Mouse (Mus musculus) limb, embryonic 14.5 days (tissue): ENCODE results near the gene Stra8. TPM values are rescaled to one million over a fixed set of nuclear protein-coding genes. Genes with fewer than 3 reads are reported as not detected.

Experiments used
- ATAC-seq: fragments of 200-750 bp; cut with Nextera tagmentation; 2 replicates; pipeline ENCODE4 v1.8.0; 2017; ENCODE audit warnings: low read depth, moderate number of reproducible peaks, moderate TSS enrichment; ENCODE audit not compliant: low FRiP score
- DNase-seq: peaks from one replicate; pipeline ENCODE4 v3.0.0-alpha.2; 2015; ENCODE audit warnings: low spot score
- H3K27ac ChIP-seq: fragments of 300-500 bp; sonication (generic); replicated peaks from 2 replicates; pipeline ENCODE4 v1.5.1; 2014; ENCODE audit warnings: low read depth, mild to moderate bottlenecking, low read length, moderate library complexity, mixed read lengths
- H3K27me3 ChIP-seq: fragments of 300-500 bp; sonication (generic); 2 replicates; pipeline ENCODE4 v1.6.1; 2014; ENCODE audit warnings: low read length, mixed read lengths; ENCODE audit not compliant: control insufficient read depth, insufficient read depth
- H3K36me3 ChIP-seq: fragments of 300-500 bp; sonication (generic); 2 replicates; pipeline ENCODE4 v1.6.1; 2014; ENCODE audit warnings: mild to moderate bottlenecking, low read length, moderate library complexity, mixed read lengths; ENCODE audit not compliant: control insufficient read depth, insufficient read depth
- H3K4me1 ChIP-seq: fragments of 300-500 bp; sonication (generic); 2 replicates; pipeline ENCODE4 v1.6.1; 2014; ENCODE audit warnings: antibody characterized with exemption, low read length, mixed read lengths; ENCODE audit not compliant: control insufficient read depth, insufficient read depth
- H3K4me2 ChIP-seq: fragments of 300-500 bp; sonication (generic); replicated peaks from 2 replicates; pipeline ENCODE4 v1.6.1; 2014; ENCODE audit warnings: low read depth, mild to moderate bottlenecking, low read length, moderate library complexity; ENCODE audit not compliant: severe bottlenecking
- H3K4me3 ChIP-seq: fragments of 300-500 bp; sonication (generic); replicated peaks from 2 replicates; pipeline ENCODE4 v1.5.1; 2014; ENCODE audit warnings: low read length
- H3K9ac ChIP-seq: fragments of 300-500 bp; sonication (generic); 2 replicates; pipeline ENCODE4 v1.6.1; 2014; ENCODE audit warnings: mild to moderate bottlenecking, low read depth, low read length, moderate library complexity; ENCODE audit not compliant: severe bottlenecking
- H3K9me3 ChIP-seq: fragments of 300-500 bp; sonication (generic); 2 replicates; pipeline ENCODE4 v1.6.1; 2016; ENCODE audit warnings: low read length; ENCODE audit not compliant: control insufficient read depth
- POLR2A ChIP-seq: fragments of 200-500 bp; IDR thresholded peaks from 2 replicates; pipeline ENCODE4 v1.8.0; 2012; ENCODE audit warnings: inconsistent platforms, mild to moderate bottlenecking, moderate library complexity, borderline replicate concordance; ENCODE audit not compliant: insufficient read depth, insufficient read length; ENCODE audit errors: extremely low read depth
- WGBS: fragments of 180-500 bp; shearing (Covaris S2); extraction: QIAGEN DNeasy Blood & Tissue Kit; methylation state at CpG from one replicate; pipeline ENCODE4 v1.1.7; 2014; 5-methylcytosine and 5-hydroxymethylcytosine counted together
- polyA plus RNA-seq, 2 experiments: library from polyadenylated mRNA; depleted of rRNA in 1 of 2; stranded (reverse) in 1 of 2; unstranded in 1 of 2; fragments of >200 nt; fragmentation: Nextera tagmentation in 1 of 2; extraction: Ambion mirVana in 1 of 2; gene quantifications; 2 replicates each; pipeline versions ENCODE4 v1.2.1 to v1.2.3; 2012 to 2014

The Stra8 gene
- polyA plus RNA-seq, 2 experiments, result 0.05 TPM; not detected in 1

DNA sequence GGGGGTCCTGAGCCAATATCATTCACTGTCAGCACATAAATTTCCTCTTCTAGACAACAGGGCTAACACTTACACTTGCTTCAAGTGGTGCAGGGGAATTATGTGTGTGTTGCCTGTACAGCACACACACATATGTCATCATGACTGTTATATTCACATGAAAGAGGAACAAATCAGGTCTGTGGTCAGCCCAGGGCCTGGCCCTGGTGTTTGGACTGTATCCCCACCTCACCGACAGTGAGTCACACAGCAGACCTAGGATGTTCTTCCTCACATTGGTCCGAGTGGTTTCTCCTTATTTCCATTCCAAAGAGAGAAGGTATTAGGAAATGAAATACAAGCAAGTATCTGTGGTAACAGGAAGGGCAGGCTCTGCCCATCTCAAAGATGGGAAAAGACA, 44.6 kb downstream of the Stra8 start:
- ATAC-seq, result no peak
- no peaks in the 10 kb centered on the region for H3K4me1 ChIP-seq
- no peak overlapping the region for H3K27ac ChIP-seq
- H3K36me3 ChIP-seq, result no peaks in the 10 kb centered on the region
- DNase-seq, result no peak
- no peaks in the 10 kb centered on the region for H3K9me3 ChIP-seq
- H3K27me3 ChIP-seq, result no peaks in the 10 kb centered on the region
- H3K4me2 ChIP-seq, result no peak overlapping the region
- H3K4me3 ChIP-seq, result no peak overlapping the region
- no peak overlapping the region for H3K9ac ChIP-seq
- WGBS, result 88% methylated on average over 2 of the region's 2 CpGs
- no peak for TF ChIP-seq POLR2A

DNA sequence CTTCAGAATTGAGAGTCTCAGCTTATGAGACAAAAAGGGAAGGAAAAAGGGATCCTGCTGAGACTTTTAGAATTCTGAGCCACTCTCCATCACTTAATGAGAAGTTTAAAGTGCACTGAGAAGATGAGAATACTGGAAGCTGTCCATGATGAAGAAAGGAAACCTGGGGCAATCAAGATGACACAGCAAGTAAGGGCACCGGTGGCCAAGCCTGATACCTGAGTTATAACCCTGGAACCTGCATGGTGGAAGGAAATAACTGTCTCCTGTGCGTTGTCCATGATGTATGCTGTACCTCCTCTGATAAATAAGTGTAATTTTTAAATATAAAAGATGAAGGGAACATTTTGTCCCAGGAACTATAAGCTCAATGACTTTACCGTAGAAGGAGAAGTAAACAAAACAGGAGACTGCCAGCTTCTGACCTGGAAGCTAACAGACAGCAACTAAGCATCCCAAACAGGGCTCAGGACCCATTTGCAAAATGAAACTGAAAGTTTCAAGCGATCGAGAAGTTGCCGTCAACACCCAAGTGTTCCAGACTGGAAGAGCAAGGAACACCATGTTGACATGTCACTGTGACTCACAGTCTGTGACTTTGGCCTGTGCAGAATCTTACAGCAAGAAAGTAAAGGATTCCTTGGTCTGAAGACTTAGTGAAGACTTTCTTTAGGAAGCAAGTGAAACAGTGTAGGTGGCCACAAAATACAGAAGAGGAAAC, 46.0 kb downstream of the Stra8 start:
- H3K27ac ChIP-seq, result no peak overlapping the region
- H3K4me2 ChIP-seq, result no peak overlapping the region
- ATAC-seq (no peak), DNase-seq (no peak)
- 81% methylated on average over 6 of the region's 6 CpGs for WGBS
- no peak overlapping the region for H3K9ac ChIP-seq
- H3K4me1 ChIP-seq, result no peaks in the 10 kb centered on the region
- no peaks in the 10 kb centered on the region for H3K27me3 ChIP-seq
- H3K9me3 ChIP-seq, result no peaks in the 10 kb centered on the region
- H3K36me3 ChIP-seq, result no peaks in the 10 kb centered on the region
- no peak for TF ChIP-seq POLR2A
- H3K4me3 ChIP-seq, result no peak overlapping the region

DNA sequence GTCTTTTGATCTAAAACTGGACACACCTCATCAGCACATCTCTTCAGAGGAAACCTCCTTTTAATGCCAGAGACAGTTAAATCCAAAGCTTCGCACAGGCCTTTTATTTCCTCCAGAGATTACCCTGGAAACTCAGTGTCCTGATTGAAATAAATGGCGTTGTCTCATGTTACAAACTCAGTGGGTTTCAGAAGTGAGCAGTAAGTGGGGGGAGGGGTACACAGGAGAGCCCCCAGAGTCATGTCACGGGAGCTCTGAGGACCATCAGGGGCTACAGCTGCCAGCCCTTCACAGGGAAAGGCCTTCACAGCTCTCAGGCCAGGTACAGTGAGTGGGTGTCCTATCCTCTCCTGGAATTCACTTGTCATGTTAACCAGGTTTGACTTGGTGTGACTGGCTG, 51.2 kb downstream of the Stra8 start:
- no peaks in the 10 kb centered on the region for H3K27me3 ChIP-seq
- TF ChIP-seq POLR2A, result no peak
- H3K4me3 ChIP-seq, result no peak overlapping the region
- no peaks in the 10 kb centered on the region for H3K9me3 ChIP-seq
- H3K27ac ChIP-seq, result no peak overlapping the region
- no peaks in the 10 kb centered on the region for H3K4me1 ChIP-seq
- H3K36me3 ChIP-seq, result no peaks in the 10 kb centered on the region
- no peak for DNase-seq
- no peak for ATAC-seq
- no peak overlapping the region for H3K4me2 ChIP-seq
- no peak overlapping the region for H3K9ac ChIP-seq
- WGBS, result 13% methylated on average over 3 of the region's 3 CpGs

DNA sequence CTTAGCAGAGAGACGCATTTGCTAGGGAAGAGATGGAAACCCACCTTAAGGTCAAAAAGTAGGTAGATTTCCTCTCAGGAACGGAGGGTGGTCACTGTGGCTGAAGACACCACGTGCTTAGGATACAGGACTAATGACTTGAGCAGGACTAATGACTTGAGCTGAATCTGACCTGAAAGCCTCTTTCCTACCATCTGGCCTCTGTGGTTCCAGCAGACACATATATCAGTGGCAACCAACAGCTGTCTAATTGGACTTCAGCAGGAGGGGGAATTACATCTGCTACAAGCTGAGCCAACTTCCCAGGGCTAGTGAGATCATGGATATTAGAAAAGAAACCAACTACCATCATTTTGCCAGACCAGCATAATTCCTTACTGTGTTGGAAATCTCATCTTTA, 59.3 kb downstream of the Stra8 start:
- no peak for TF ChIP-seq POLR2A
- 0 out of 2 replicates have a peak, but pooled peaks cover 2% of the 10 kb centered on the region for H3K4me1 ChIP-seq
- no peak overlapping the region for H3K4me3 ChIP-seq
- no peak for ATAC-seq
- no peak overlapping the region for H3K4me2 ChIP-seq
- no peak for DNase-seq
- H3K9me3 ChIP-seq, result no peaks in the 10 kb centered on the region
- no peaks in the 10 kb centered on the region for H3K27me3 ChIP-seq
- H3K27ac ChIP-seq, result no peak overlapping the region
- WGBS, result 75% methylated on average over 3 of the region's 3 CpGs
- no peaks in the 10 kb centered on the region for H3K36me3 ChIP-seq
- H3K9ac ChIP-seq, result no peak overlapping the region

DNA sequence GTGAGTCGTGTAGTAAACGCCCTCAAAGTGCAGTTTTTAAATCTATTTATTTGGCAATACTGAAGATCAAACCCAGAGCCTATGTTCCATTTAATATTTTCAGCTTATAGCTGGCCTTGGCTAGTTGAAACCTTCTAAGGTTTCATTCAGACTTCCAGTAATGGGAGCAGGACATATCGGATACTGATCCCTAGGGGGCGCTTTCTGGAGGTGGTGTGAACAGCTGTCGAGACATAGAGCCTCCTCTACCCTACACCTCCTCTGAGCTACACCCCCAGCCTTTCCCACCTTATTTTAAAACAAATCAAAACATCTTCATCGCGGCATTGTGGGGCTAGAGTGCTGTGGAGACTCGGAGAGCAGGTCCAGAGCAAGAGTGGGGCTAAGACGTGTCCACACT, 60.7 kb downstream of the Stra8 start:
- H3K27me3 ChIP-seq, result no peaks in the 10 kb centered on the region
- no peak overlapping the region for H3K4me3 ChIP-seq
- 56% methylated on average over 9 of the region's 9 CpGs for WGBS
- H3K9ac ChIP-seq, result no peak overlapping the region
- no peaks in the 10 kb centered on the region for H3K36me3 ChIP-seq
- no peak for TF ChIP-seq POLR2A
- H3K27ac ChIP-seq, result no peak overlapping the region
- no peak overlapping the region for H3K4me2 ChIP-seq
- no peak for DNase-seq
- 0 out of 2 replicates have a peak, but pooled peaks cover 2% of the 10 kb centered on the region for H3K4me1 ChIP-seq
- ATAC-seq, result no peak
- H3K9me3 ChIP-seq, result no peaks in the 10 kb centered on the region
